Mouse (Mus musculus) adrenal gland, adult 2 months (tissue): ENCODE data around the gene Zbp1. TPM values are rescaled to one million over a fixed set of nuclear protein-coding genes. Genes with fewer than 3 reads are reported as not detected.
A peak's percentile ranks its signal among the peaks of the same experiment; 100 is the strongest.

Experiments used
- DNase-seq: peaks from one replicate; pipeline ENCODE4 v3.0.0; 2021
- polyA plus RNA-seq: library from polyadenylated mRNA; depleted of rRNA; stranded (reverse); fragments of >200 nt; gene quantifications from 2 replicates; pipeline ENCODE4 v1.2.3, GENCODE M21; 2012
- total RNA-seq, 2 experiments: library from RNA; stranded (reverse); gene quantifications; 2 replicates each; pipeline ENCODE4 v1.2.3; 2021

Gene Zbp1
- total and polyA plus RNA-seq, 3 experiments = 2.7 to 9.0 (median 3.8) TPM

- DNase-seq = no peak
These were observed 28.5 kb upstream of the Zbp1 start for GRCm38 (mm10) chr2:173247197-173247596.

DNA sequence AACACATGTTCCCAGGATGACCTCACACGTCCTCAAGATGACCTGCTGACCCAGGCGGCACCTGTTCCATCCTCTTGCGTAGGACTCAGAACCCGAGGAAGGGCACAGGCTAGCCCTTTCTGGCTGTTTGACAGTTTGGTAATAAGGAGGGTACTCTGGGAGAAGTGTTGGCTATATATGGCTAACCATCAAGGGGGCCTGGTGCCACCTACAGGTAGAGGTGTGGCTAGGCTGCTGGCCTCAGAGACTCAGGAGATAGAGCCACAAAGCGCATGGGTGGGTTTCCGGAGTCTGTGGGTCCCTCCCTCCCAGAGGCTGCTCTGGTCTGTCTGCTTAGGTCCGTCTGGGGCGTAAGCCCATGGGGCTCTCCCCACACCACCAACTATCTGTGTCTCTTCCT lies 28.0 kb upstream of the Zbp1 start:
- no peak for DNase-seq

- no peak for DNase-seq
These were observed 26.5 kb upstream of the Zbp1 start for GRCm38 (mm10) chr2:173245258-173245657.

GRCm38 (mm10) chr2:173244108-173244507 lies 25.4 kb upstream of the Zbp1 start:
- no peak for DNase-seq

- no peak for DNase-seq
These were observed 24.9 kb upstream of the Zbp1 start for GRCm38 (mm10) chr2:173243616-173244015.

GRCm38 (mm10) chr2:173242874-173243273 lies 24.2 kb upstream of the Zbp1 start:
- DNase-seq = no peak

GRCm38 (mm10) chr2:173240738-173241137 lies 22.0 kb upstream of the Zbp1 start:
- DNase-seq = no peak

GRCm38 (mm10) chr2:173238522-173238921 lies 19.8 kb upstream of the Zbp1 start:
- no peak for DNase-seq

- DNase-seq = no peak
These were observed 17.0 kb upstream of the Zbp1 start for GRCm38 (mm10) chr2:173235435-173236332.

GRCm38 (mm10) chr2:173232766-173233099 lies 14.0 kb upstream of the Zbp1 start:
- no peak for DNase-seq

- DNase-seq = peak; percentile 23
These were observed 13.5 kb upstream of the Zbp1 start for GRCm38 (mm10) chr2:173232065-173232765.

DNA sequence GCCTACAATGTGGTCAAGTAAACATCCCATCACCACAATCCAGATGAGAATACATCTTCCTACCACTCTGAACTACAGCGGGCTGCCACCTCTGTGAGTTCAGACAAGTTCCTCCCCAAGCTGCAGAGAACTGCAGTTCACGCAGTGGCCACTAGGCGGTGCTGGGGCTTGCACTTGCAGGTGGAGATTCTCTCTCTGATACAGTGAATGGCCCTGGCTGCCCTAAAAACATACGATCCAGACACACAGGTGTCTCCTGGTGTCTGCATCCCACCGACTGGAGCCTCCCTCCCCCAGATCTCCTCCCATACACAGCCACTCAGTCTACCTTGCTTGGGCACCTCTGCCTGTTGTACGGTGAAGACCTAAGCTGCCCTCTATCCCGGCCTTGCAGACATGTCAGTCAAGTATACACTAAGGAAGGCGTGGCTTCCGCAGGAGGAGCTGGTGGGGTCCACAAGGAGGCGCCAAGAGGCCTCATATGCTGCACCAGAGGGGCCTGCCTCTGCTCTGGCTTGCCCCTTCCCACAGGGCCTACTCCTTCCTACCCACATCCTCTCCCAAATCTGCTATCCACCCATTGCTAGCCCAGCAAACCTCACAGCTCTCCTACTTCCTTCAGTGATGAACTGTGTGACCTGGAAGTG lies 11.0 kb upstream of the Zbp1 start:
- peak; percentile 89 for DNase-seq

- DNase-seq = no peak
These were observed 9.8 kb upstream of the Zbp1 start for GRCm38 (mm10) chr2:173228567-173228966.

- DNase-seq = no peak
These were observed 8.1 kb upstream of the Zbp1 start for GRCm38 (mm10) chr2:173226792-173227191.

DNA sequence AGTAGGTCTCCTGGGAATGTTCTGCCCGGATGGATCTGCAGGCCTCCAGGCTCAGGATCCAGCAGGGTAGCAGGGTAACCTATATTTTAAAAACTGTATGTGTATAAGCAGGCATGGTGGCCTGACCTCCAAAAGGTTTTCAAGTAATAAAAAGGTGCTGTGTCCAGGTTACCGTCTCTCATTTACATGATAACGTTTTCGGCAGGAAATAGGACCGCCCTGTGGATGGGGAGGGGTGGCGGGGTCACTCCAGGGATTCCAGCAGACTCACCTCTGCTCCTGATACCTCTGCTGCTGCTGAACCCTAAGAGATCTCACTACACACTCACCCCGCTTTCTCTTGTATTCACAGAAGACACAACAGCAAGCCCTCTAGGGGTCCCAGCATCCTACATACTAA lies 7.2 kb upstream of the Zbp1 start:
- no peak for DNase-seq

GRCm38 (mm10) chr2:173224832-173225231 lies 6.1 kb upstream of the Zbp1 start:
- no peak for DNase-seq

DNA sequence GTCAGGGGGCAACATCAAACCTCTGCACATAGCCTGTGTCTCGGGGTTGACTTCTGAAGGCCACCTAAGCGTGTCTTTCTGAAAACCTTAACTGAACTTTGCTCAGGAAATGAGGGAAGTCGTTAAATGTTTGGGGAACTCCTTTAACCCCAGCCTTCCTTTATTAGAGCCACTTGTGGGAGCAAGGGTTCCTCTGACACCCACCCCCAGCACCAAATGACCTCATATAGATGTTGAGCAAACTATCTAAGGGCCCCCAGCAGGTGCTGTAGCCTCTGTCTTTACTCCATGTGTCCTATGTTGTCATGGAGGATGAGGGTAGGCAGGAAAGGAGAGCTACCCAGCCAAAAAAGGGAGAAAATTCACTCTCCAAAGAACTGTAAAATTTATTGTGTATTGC lies 5.4 kb upstream of the Zbp1 start:
- DNase-seq = no peak

DNA sequence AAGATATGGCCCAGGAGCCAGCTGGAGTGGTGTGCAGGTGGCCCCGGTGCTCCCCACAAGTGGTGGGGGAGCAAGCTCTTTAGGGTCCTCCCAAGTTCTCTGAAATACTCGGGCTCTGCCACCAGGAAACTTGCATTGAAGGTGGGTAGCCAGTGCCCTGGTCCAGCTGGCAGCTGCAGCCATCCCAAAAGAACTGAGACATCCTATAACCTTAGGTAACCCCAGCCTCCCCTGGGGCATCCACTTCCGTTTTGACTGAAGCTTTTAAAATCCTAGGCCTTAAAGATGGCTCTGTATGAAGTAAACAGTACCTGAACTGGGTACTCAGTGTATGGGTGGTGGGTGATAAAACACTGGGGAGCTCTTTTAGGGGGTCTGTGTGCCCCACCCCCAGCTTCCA lies 4.8 kb upstream of the Zbp1 start:
- no peak for DNase-seq

- no peak for DNase-seq
These were observed 2.0 kb upstream of the Zbp1 start for GRCm38 (mm10) chr2:173220754-173221153.

DNA sequence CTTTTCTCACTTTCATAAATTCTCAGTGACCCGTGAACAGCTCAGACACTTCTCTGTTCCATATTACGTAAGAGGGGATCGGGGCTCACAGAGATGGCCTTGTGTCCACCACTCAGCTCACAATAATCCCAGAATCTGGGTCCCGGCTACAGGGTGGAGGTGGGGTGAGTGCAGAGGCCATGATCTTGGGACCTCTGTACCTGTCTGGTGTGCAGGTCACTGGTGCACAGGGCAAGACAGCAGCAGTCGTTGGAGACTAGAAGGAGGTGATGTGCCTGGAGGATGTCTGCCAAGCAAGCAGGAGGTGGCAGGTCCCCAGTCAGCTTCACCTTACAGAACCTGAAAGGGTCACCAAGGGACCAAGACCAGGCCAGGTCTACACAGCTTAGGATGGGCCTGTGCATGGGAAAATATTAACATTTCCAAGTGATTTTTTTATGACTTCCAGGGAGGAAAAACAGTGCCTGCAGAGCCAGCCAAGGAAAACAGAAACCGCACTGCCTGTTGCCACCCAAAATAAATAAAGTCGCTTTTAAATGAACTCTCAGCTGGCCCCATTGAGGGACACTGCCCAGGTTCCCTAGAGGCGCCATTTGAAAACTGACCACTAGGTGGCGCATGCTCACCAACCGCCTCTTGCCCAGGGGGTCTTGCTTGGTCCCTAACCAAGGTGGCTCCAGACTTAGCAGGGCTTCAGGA lies 682 bp upstream of the Zbp1 start:
- peak; percentile 27 for DNase-seq

DNA sequence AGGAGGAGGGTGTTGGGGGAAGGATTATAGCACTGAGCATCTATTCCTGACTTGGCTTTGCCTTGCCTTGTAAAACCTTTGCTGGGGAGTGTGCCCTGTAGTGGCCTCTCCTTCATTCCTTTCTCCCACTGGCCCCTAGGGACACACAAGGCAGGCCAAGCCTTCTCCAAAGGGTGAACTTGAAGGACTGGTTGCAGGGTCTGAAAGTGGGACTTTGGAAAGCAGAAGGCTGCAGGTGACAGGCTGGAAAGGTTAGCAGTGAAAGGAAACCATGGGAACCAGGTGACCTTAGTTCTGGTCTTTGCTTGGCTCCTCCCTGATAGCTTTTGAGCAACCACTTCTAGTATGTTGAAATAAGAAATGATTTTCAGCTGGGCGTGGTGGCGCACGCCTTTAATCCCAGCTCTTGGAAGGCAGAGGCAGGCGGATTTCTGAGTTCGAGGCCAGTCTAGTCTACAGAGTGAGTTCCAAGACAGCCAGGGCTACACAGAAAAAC lies 912 bp downstream of the Zbp1 start:
- DNase-seq = no peak

GRCm38 (mm10) chr2:173217246-173217645 lies 1.5 kb downstream of the Zbp1 start:
- DNase-seq = no peak
